Mouse (Mus musculus): Measurements from ENCODE around the gene Sdf4. TPM values are rescaled to one million over a fixed set of nuclear protein-coding genes. Genes with fewer than 3 reads are reported as not detected.
A peak's percentile ranks its signal among the peaks of the same experiment; 100 is the strongest.

Sdf4 gene
- polyA plus RNA-seq, 1 experiment from 2014 or later, result 165 TPM

DNA sequence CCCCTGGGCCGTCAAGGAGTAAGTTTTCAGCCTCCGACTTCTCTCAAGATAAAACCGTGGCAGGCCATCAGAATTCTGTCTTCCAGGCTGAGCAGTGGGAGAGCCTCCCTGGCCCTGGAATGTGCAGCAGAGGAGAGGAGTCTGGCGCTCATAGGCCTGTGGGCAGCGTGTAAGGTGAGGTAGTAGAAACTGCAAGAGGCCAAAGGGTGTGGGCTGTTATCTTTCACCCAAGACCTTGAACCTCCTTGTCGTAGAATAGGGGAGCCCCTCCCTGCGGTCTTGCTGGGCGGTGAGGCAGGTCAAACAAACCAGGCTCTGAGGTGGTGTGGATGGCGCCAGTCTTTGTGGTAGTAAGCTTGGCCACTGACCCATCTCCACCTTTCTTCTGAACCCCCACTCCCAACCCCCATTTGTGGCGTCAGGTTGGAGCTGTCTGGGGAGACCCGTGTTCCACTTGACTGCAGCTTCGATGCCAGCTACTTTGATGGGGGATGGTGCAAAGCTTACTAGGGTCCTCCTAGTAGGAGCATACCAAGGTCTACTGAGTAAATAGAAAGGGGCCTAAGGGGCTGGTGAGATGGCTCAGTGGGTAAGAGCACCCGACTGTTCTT lies 23.5 kb upstream of the Sdf4 start:
- ATAC-seq (ENCODE audit: insufficient number of reproducible peaks, low FRiP score, low TSS enrichment, low read depth), result no peak
- H3K4me3 ChIP-seq (replicated peaks), result no peak overlapping the region
- H3K9ac ChIP-seq, result no peak overlapping the region
- peaks cover 28% of the 10 kb centered on the region for H3K36me3 ChIP-seq
- no peak overlapping the region for H3K4me2 ChIP-seq (replicated peaks)
- no peaks in the 10 kb centered on the region for H3K27me3 ChIP-seq
- H3K27ac ChIP-seq (replicated peaks), result no peak overlapping the region
- no peaks in the 10 kb centered on the region for H3K9me3 ChIP-seq (replicated peaks)
- 83% methylated on average over 13 of the region's 13 CpGs for WGBS
- H3K4me1 ChIP-seq, result no peaks in the 10 kb centered on the region; the same call in 1 of the 2 replicates

DNA sequence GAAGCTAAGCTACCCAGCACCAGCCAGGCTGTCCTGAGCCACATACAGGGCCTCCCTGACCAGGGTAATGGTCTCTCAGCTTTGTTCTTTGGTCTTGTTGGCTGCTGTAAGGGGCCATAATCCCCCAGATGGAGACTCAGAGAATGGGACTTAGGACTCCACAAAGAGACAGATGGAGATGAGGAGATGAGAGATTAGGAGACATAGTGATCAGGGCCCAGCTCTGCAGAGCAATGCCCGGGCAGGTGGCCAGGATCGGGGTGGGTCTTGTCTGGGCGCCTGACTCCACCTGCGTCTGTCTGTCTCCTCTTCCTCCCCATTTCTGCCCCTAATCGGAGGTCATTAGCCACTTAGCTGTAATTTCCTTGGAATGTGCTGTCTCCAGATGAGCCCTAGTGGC lies 22.4 kb upstream of the Sdf4 start:
- Histone ChIP-seq H3K4me2 (replicated peaks) (no peak overlapping the region), H3K36me3 (peaks cover 18% of the 10 kb centered on the region), H3K4me1 (no peaks in the 10 kb centered on the region), H3K27ac (replicated peaks) (no peak overlapping the region), H3K4me3 (replicated peaks) (no peak overlapping the region), H3K9me3 (replicated peaks) (no peaks in the 10 kb centered on the region), H3K9ac (no peak overlapping the region), H3K27me3 (no peaks in the 10 kb centered on the region)
- WGBS, result 63% methylated on average over 5 of the region's 5 CpGs
- ATAC-seq (ENCODE audit: insufficient number of reproducible peaks, low FRiP score, low TSS enrichment, low read depth), result no peak

DNA sequence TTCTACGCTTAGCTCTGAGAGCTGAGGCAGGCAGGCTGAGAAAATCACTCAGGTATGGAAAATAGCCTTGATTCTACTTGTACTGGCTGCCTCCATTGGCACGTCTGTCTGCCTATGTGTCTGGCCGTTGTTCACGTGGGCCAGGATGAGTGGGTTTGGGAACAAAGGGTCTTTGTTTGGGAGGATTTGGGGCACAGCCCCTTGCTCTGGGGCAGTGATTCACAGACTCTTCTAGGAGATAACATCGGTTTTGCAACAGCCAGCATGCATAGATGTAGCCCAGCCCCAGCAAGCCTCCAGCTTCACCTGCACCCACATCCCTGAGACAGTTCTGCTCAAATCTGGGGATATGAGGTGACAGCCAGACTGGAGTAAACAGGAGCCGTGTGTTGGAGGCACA lies 20.0 kb upstream of the Sdf4 start:
- no peaks in the 10 kb centered on the region for H3K27me3 ChIP-seq
- no peak overlapping the region for H3K9ac ChIP-seq
- H3K4me1 ChIP-seq, result no peaks in the 10 kb centered on the region
- no peak for ATAC-seq (ENCODE audit: insufficient number of reproducible peaks, low FRiP score, low TSS enrichment, low read depth)
- no peaks in the 10 kb centered on the region for H3K9me3 ChIP-seq (replicated peaks)
- H3K4me2 ChIP-seq (replicated peaks), result no peak overlapping the region
- H3K36me3 ChIP-seq, result no peaks in the 10 kb centered on the region
- H3K4me3 ChIP-seq (replicated peaks), result no peak overlapping the region
- WGBS, result 39% methylated on average over 6 of the region's 6 CpGs
- no peak overlapping the region for H3K27ac ChIP-seq (replicated peaks)

DNA sequence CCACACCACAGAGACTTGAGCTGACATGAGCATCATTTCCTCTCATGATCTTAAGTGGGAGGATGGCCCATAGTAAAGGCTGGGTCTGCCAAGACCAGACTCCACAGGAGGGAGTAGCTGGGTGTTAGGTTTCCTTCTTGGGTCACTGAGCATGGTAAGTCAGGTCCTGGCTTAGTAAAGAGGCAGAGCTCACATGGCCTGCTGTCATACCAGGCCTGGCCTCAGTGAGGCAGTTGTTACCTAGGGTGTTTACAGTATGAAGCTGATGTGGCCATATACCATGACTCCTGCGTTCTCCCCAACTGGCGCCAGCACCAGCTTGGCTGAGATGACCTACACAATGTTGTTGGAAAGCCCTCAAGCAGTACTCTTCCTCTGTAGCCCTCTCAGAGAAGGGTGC lies 19.4 kb upstream of the Sdf4 start:
- H3K27me3 ChIP-seq, result no peaks in the 10 kb centered on the region
- no peaks in the 10 kb centered on the region for H3K9me3 ChIP-seq (replicated peaks)
- no peaks in the 10 kb centered on the region for H3K4me1 ChIP-seq
- ATAC-seq (ENCODE audit: insufficient number of reproducible peaks, low FRiP score, low TSS enrichment, low read depth), result no peak
- H3K36me3 ChIP-seq, result no peaks in the 10 kb centered on the region
- no peak overlapping the region for H3K9ac ChIP-seq
- 87% methylated on average over 2 of the region's 2 CpGs for WGBS
- no peak overlapping the region for H3K27ac ChIP-seq (replicated peaks)
- H3K4me2 ChIP-seq (replicated peaks), result no peak overlapping the region
- H3K4me3 ChIP-seq (replicated peaks), result no peak overlapping the region

DNA sequence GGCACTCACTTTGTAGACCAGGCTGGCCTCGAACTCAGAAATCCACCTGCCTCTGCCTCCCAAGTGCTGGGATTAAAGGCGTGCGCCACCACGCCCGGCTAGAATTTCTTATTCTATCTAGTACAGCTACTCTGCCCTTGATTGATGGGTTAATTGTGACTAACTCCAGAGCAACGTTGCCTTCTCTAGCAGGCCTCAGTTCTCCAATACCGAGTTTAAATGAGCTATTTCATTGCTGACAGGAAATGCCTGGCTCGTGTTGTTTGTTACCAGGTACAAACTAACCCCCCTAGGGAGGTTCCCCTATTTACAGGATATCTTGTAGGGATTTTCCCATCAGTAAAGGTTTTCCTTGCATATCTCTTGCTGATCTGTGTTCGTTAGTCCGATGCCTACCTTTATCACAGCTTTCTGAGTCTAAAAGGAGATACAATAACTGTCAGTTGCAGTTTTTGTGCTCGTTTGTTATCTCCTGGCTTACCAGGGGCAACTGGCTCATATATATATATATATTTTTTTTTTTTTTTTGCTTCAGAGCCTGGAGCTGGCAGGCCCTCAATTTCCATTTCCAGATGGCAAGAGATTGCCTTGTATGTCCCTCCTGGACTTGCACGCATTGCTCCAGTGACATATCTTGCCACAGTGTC lies 11.1 kb upstream of the Sdf4 start:
- H3K4me3 ChIP-seq (replicated peaks), result no peak overlapping the region
- no peak overlapping the region for H3K4me2 ChIP-seq (replicated peaks)
- no peak for ATAC-seq (ENCODE audit: insufficient number of reproducible peaks, low FRiP score, low TSS enrichment, low read depth)
- WGBS, result 67% methylated on average over 12 of the region's 12 CpGs
- no peak overlapping the region for H3K27ac ChIP-seq (replicated peaks)
- H3K9ac ChIP-seq, result no peak overlapping the region
- H3K27me3 ChIP-seq, result no peaks in the 10 kb centered on the region
- H3K36me3 ChIP-seq, result no peaks in the 10 kb centered on the region
- H3K4me1 ChIP-seq, result no peaks in the 10 kb centered on the region
- no peaks in the 10 kb centered on the region for H3K9me3 ChIP-seq (replicated peaks)

DNA sequence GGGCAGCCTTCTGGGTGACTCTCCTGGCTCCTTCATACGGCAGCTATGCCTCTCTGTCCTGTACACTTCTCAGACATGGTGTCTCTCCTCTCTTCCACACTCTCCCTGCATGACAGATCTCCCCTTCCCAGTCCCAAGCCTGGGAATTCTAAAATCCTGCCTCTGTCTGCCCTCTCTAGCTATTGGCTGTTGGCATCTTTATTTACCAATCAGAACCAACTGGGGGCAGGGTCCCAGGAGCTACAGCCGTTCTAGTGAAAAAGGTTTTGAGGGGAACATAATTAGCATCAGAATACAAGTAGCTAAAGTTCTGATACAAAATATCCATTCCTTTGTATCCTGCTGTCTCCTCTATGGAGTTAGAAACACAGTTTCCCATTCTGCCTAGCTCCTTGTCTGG lies 8.9 kb upstream of the Sdf4 start:
- H3K4me3 ChIP-seq (replicated peaks), result no peak overlapping the region
- H3K9me3 ChIP-seq (replicated peaks), result no peaks in the 10 kb centered on the region
- H3K4me1 ChIP-seq, result no peaks in the 10 kb centered on the region
- ATAC-seq (ENCODE audit: insufficient number of reproducible peaks, low FRiP score, low TSS enrichment, low read depth), result no peak
- H3K27me3 ChIP-seq, result no peaks in the 10 kb centered on the region
- WGBS, result 21% methylated on average over 2 of the region's 2 CpGs
- no peaks in the 10 kb centered on the region for H3K36me3 ChIP-seq
- H3K4me2 ChIP-seq (replicated peaks), result no peak overlapping the region
- no peak overlapping the region for H3K9ac ChIP-seq
- H3K27ac ChIP-seq (replicated peaks), result no peak overlapping the region

DNA sequence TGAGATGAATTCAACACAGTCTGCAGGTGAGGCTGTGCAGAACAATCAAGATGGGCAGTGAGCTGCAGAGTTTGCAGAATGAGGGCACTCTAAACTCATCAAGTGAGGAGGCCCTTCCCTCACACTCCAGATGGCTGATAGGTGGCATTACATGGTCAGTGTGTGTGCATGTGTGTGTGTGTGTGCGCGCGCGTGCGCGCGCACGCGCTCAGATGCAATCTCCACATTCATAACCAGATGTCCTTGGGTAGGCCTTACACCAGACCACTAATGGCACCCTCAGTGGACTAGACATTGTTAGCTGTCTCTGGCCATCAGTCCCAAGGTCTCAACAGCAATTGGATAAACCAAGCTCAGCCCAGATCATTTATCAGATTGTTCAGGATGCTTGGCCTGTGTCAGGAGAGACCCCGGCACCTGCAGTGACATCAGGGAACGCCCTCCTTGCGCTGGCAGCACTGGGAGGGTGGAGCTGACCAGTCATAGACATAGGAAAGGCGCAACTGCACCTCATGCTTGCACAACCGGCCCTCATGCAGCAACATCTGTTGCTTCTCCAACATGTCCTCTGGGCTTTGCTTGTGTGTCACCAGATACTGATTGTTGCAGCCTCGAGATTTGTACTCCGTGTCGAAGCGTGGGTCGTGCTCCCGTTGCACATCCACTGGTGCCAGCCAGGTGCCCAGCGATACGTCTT lies 1.3 kb upstream of the Sdf4 start:
- no peak for ATAC-seq (ENCODE audit: insufficient number of reproducible peaks, low FRiP score, low TSS enrichment, low read depth)
- 88% methylated on average over 22 of the region's 22 CpGs for WGBS
- peaks cover 5% of the 10 kb centered on the region; the same call in 1 of the 2 replicates for H3K36me3 ChIP-seq
- H3K27ac ChIP-seq (replicated peaks), result peak overlapping the region; percentile 98; the same call in 1 of the 2 replicates
- H3K4me2 ChIP-seq (replicated peaks), result peak overlapping the region; percentile 99
- H3K9me3 ChIP-seq (replicated peaks), result no peaks in the 10 kb centered on the region
- no peaks in the 10 kb centered on the region for H3K27me3 ChIP-seq
- H3K4me1 ChIP-seq, result peaks cover 23% of the 10 kb centered on the region
- H3K9ac ChIP-seq, result peak overlapping the region; percentile 77
- peak overlapping the region; percentile 69 for H3K4me3 ChIP-seq (replicated peaks)

DNA sequence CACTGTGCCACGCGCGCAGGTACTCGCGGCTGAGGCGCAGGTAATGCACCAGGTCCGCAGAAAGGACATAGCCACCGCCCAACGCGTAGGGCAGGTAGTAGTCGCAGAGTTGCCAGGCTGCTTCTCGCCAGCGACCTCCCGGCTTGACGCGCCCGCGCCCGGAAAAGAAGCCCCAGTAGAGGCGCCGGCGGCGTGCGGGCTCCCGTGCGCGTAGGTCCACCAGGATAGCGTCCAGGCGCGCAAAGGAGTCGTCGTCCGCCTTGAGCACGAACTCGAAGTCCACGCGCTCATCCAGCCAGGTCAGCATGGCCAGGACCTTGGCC lies 803 bp upstream of the Sdf4 start:
- Histone ChIP-seq H3K4me2 (replicated peaks) (peak overlapping the region; percentile 99), H3K27me3 (no peaks in the 10 kb centered on the region), H3K4me3 (replicated peaks) (peak overlapping the region; percentile 69), H3K4me1 (peaks cover 23% of the 10 kb centered on the region), H3K9ac (peak overlapping the region; percentile 77), H3K27ac (replicated peaks) (peak overlapping the region; percentile 98), H3K9me3 (replicated peaks) (no peaks in the 10 kb centered on the region), H3K36me3 (peaks cover 11% of the 10 kb centered on the region)
- no peak; the same call in 1 of the 2 replicates for ATAC-seq (ENCODE audit: insufficient number of reproducible peaks, low FRiP score, low TSS enrichment, low read depth)
- WGBS, result 30% methylated on average over 37 of the region's 37 CpGs

DNA sequence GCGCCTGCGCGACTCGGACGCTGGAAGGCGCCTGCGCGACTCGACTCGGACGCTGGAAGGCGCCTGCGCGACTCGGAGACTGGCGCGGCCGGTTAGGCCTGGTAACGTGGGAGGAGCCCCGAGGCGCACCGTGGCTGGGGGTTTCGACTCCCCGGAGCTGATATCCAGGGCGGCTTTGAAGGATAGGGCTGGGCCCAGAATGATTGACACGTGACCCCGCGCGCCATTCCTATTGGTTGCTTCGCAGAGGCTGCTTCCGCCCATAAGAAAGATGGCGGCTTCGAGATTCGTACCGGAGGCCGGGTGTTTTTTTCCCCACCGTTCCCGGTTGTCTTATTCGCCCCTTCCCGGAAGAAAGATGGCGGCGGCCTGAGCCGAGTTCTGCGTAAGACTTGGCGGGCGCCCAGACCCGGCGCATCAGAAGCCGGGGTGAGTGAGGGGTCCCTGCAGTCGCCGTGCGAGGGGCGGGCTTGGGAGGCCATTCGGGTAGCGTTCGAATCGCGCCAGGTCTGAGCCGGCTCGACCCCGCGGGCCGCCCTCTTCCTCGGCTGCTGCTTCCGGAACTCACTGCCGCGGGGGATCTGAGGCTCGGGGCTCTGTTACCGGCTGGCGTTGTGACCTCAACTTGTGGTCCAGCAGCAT lies 355 bp downstream of the Sdf4 start:
- peaks cover 22% of the 10 kb centered on the region for H3K36me3 ChIP-seq
- WGBS, result under 1% methylated on average over 70 of the region's 70 CpGs
- H3K4me3 ChIP-seq (replicated peaks), result peak overlapping the region; percentile 69
- no peaks in the 10 kb centered on the region for H3K9me3 ChIP-seq (replicated peaks)
- peak overlapping the region; percentile 48 for H3K4me2 ChIP-seq (replicated peaks)
- peak overlapping the region; percentile 65 for H3K9ac ChIP-seq
- peak; percentile 89 for ATAC-seq (ENCODE audit: insufficient number of reproducible peaks, low FRiP score, low TSS enrichment, low read depth)
- H3K4me1 ChIP-seq, result peaks cover 23% of the 10 kb centered on the region
- H3K27me3 ChIP-seq, result no peaks in the 10 kb centered on the region
- H3K27ac ChIP-seq (replicated peaks), result peak overlapping the region; percentile 97

DNA sequence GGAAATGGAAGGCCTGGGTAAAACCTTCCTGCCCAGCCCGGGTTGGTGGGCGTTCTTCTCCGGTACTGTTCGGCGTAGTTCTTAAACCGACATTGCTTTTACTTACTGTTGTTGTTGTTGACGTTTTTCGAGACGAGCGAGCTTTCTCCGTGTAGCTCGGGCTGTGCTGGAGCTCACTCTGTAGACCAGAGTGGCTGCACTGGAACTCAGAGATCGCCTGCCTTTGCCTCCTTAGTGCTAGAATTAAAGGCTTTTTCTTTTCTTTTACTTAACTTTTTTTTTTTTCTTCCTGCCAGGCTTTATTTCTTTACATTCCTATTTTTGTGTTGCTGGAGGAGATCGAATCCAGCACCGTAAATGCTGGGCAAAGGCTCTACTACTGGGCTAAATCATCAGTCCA lies 934 bp downstream of the Sdf4 start:
- peak overlapping the region; percentile 69 for H3K4me3 ChIP-seq (replicated peaks)
- peak overlapping the region; percentile 65 for H3K9ac ChIP-seq
- H3K27me3 ChIP-seq, result no peaks in the 10 kb centered on the region
- H3K4me2 ChIP-seq (replicated peaks), result peak overlapping the region; percentile 48
- H3K9me3 ChIP-seq (replicated peaks), result no peaks in the 10 kb centered on the region
- peaks cover 23% of the 10 kb centered on the region for H3K4me1 ChIP-seq
- H3K36me3 ChIP-seq, result peaks cover 27% of the 10 kb centered on the region
- ATAC-seq (ENCODE audit: insufficient number of reproducible peaks, low FRiP score, low TSS enrichment, low read depth), result no peak
- WGBS, result 4% methylated on average over 15 of the region's 15 CpGs
- peak overlapping the region; percentile 97 for H3K27ac ChIP-seq (replicated peaks)

DNA sequence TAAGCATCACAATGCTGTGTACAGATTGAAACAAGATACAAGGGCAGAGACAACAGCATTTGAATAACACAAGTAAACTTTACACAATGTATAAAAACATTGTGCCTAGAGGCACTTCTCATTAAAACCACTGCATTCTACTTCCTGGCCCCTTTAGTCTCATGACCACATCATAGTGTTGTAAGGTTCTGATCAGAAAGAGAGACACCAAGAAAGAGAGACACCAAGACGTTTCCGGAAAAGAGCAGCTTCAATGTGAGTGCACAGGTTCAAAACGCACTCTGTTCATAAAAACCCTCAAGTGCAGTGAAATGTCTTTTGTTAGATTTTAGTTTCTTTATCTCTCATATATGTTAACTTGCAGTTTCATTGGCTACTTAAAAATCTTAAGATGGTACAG lies 11.4 kb downstream of the Sdf4 start:
- Histone ChIP-seq H3K4me1 (no peaks in the 10 kb centered on the region), H3K9me3 (replicated peaks) (no peaks in the 10 kb centered on the region), H3K27me3 (no peaks in the 10 kb centered on the region), H3K36me3 (peaks cover 92% of the 10 kb centered on the region), H3K27ac (replicated peaks) (no peak overlapping the region), H3K9ac (no peak overlapping the region), H3K4me2 (replicated peaks) (no peak overlapping the region), H3K4me3 (replicated peaks) (no peak overlapping the region)
- 87% methylated on average over 3 of the region's 3 CpGs for WGBS
- ATAC-seq (ENCODE audit: insufficient number of reproducible peaks, low FRiP score, low TSS enrichment, low read depth), result no peak
